In the genomic region with DNA sequence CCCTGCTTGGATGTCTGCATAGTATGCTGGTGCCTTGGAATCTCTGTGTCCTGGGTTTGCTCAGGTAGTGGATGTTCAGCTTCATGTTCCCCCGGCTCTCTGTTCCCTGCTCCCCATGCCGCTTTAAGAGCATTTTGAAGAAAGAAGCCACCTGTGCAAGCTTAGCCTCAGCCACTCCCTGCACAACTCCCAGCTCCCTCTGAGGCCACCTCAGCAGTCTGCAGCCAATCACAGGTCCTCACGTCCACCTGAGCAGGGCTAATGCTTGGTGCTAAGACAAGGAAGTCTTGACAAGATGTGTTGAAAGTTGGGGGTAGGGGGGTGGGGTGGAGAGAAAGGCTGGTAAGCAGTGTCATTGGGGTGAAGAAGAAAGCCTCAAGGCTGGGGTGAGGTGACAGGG, we compare ENCODE assay signal across 25 mouse cellular contexts. TPM values are rescaled to one million over a fixed set of nuclear protein-coding genes. Genes with fewer than 3 reads are reported as not detected.
DNase-seq lines count a peak whose midpoint lies in the region; ATAC-seq and TF ChIP-seq lines count a peak whose summit lies in the region.
"Had no signal": no experiment of that assay in that cellular context is flagged by ENCODE, and none has a peak within 500 bp of the region (broad histone marks: within the 10 kb centered on the region; RNA-seq: fewer than 3 reads in every experiment).

No protein-coding gene starts in this region.

- peak overlapping the region; percentile 84 for H3K27ac ChIP-seq in left cerebral cortex, adult 2 months
- H3K27ac ChIP-seq in midbrain, embryonic 16.5 days (ENCODE audit: low read length) = peak overlapping the region; percentile 54; the same call in 1 of the 2 replicates
- no peak overlapping the region for H3K27ac ChIP-seq in midbrain, embryonic 13.5 days
- H3K27ac ChIP-seq: embryonic facial prominence, embryonic 12.5 days; embryonic facial prominence, embryonic 15.5 days; gastrocnemius, adult 2 months; heart, adult 2 months; heart, embryonic 10.5 days; heart, embryonic 13.5 days; hindbrain, embryonic 12.5 days; hindbrain, embryonic 15.5 days had no signal

- H3K4me1 ChIP-seq in midbrain, embryonic 16.5 days (ENCODE audit: control insufficient read depth, insufficient read depth, low read length) = peaks cover 41% of the 10 kb centered on the region
- H3K4me1 ChIP-seq in midbrain, embryonic 13.5 days (replicated peaks) = peaks cover 37% of the 10 kb centered on the region
- H3K4me1 ChIP-seq: heart, embryonic 13.5 days had no signal

- no peak for TF ChIP-seq CTCF in left cerebral cortex, adult 2 months (IDR thresholded peaks at IDR 0.05)

- peak; percentile 87 for DNase-seq in heart, adult 11 months
- no peak for DNase-seq in heart, postnatal 10 days
- DNase-seq in left cerebral cortex, adult 2 months (ENCODE audit: extremely low spot score in 1 of 2, low spot score in 2 of 2) = no peak
- no peak for DNase-seq in left cerebral cortex, adult 9 months (ENCODE audit: low spot score in 2 of 2)
- no peak for DNase-seq in spleen, postnatal 36 days (ENCODE audit: low spot score in 2 of 2)
- DNase-seq: adrenal gland, postnatal 10 days; adrenal gland, postnatal 36 days; cerebellum, adult 18-20 months; cerebellum, adult 9-10 months; cerebellum, postnatal 14 days; forebrain, postnatal 0 days; gastrocnemius, adult 2 months; gastrocnemius, postnatal 14 days; heart, adult 2 months had no signal

- ATAC-seq in midbrain, embryonic 16.5 days = no peak
- no peak for ATAC-seq in midbrain, embryonic 13.5 days
- 0 out of 2 replicates have a peak, but pooled peaks have one; percentile 1 for ATAC-seq in granulocyte monocyte progenitor cell, adult 5-6 weeks (replicated peaks; ENCODE audit: poor library complexity, severe bottlenecking)
- ATAC-seq: forebrain, embryonic 14.5 days; Patski had no signal

- H3K4me2 ChIP-seq in midbrain, embryonic 16.5 days (ENCODE audit: low read length) = no peak overlapping the region
- no peak overlapping the region for H3K4me2 ChIP-seq in midbrain, embryonic 13.5 days (replicated peaks)
- H3K4me2 ChIP-seq: embryonic facial prominence, embryonic 12.5 days; embryonic facial prominence, embryonic 15.5 days; heart, embryonic 13.5 days; hindbrain, embryonic 12.5 days; hindbrain, embryonic 15.5 days had no signal

- H3K4me3 ChIP-seq in left cerebral cortex, adult 2 months = no peak overlapping the region
- no peak overlapping the region for H3K4me3 ChIP-seq in midbrain, embryonic 16.5 days (ENCODE audit: low read depth, low read length)
- no peak overlapping the region for H3K4me3 ChIP-seq in midbrain, embryonic 13.5 days (replicated peaks)
- H3K4me3 ChIP-seq: embryonic facial prominence, embryonic 12.5 days; embryonic facial prominence, embryonic 15.5 days; gastrocnemius, adult 2 months; heart, adult 2 months; heart, embryonic 10.5 days; heart, embryonic 13.5 days; hindbrain, embryonic 12.5 days; hindbrain, embryonic 15.5 days had no signal

- intact Hi-C loops in heart, postnatal 10 days (cut with DNase I) = no loop called here
- intact Hi-C loops in left cerebral cortex, adult 2 months (cut with DNase I) = loop anchor here (5.0 kb wide), 1 partner anchor 65 kb away; no protein-coding TSS in a partner anchor

- H3K36me3 ChIP-seq in midbrain, embryonic 16.5 days (ENCODE audit: control insufficient read depth, insufficient read depth, low read length) = peaks cover 6% of the 10 kb centered on the region
- H3K36me3 ChIP-seq in midbrain, embryonic 13.5 days = peaks cover 10% of the 10 kb centered on the region
- H3K36me3 ChIP-seq: embryonic facial prominence, embryonic 12.5 days; embryonic facial prominence, embryonic 15.5 days; heart, embryonic 10.5 days; heart, embryonic 13.5 days; hindbrain, embryonic 12.5 days; hindbrain, embryonic 15.5 days had no signal

- no peaks in the 10 kb centered on the region for H3K27me3 ChIP-seq in midbrain, embryonic 16.5 days (ENCODE audit: control insufficient read depth, insufficient read depth, low read depth, low read length)
- no peaks in the 10 kb centered on the region for H3K27me3 ChIP-seq in midbrain, embryonic 13.5 days
- H3K27me3 ChIP-seq: hindbrain, embryonic 15.5 days had no signal

- H3K9ac ChIP-seq in midbrain, embryonic 16.5 days (ENCODE audit: low read depth, low read length) = no peak overlapping the region
- H3K9ac ChIP-seq in midbrain, embryonic 13.5 days (replicated peaks) = no peak overlapping the region
- H3K9ac ChIP-seq: embryonic facial prominence, embryonic 12.5 days; embryonic facial prominence, embryonic 15.5 days; forebrain, postnatal 0 days; heart, embryonic 13.5 days; hindbrain, embryonic 12.5 days; hindbrain, embryonic 15.5 days had no signal

- no peaks in the 10 kb centered on the region for H3K9me3 ChIP-seq in midbrain, embryonic 16.5 days (replicated peaks; ENCODE audit: control insufficient read depth, low read length, poor library complexity, severe bottlenecking)
- no peaks in the 10 kb centered on the region for H3K9me3 ChIP-seq in midbrain, embryonic 13.5 days
- H3K9me3 ChIP-seq: embryonic facial prominence, embryonic 12.5 days; embryonic facial prominence, embryonic 15.5 days; heart, embryonic 10.5 days; heart, embryonic 13.5 days; hindbrain, embryonic 12.5 days; hindbrain, embryonic 15.5 days had no signal

- WGBS in midbrain, embryonic 16.5 days = 89% methylated on average over 3 of the region's 3 CpGs
- WGBS in midbrain, embryonic 13.5 days = 84% methylated on average over 3 of the region's 3 CpGs

RNA-seq across cellular contexts. Expression of a gene that starts 8.1 kb away (rescaled TPM):
- 1 to 10 TPM; 6.1 to 6.5 TPM for total RNA-seq in heart, postnatal 10 days (2021)
- 100 to 1,000 TPM; 265 to 266 TPM for total RNA-seq in left cerebral cortex, adult 2 months (2021)
- 51.2 and 54.6 TPM in 2 replicates for polyA plus RNA-seq in midbrain, embryonic 16.5 days (2015; fragmentation: Nextera tagmentation; extraction: Ambion mirVana)
- polyA plus RNA-seq in midbrain, embryonic 13.5 days (2015; fragmentation: Nextera tagmentation; extraction: Ambion mirVana) = 26.2 and 35.4 TPM in 2 replicates
- 0.21 TPM in 1 of 2 replicates, not detected in the other for total RNA-seq in granulocyte monocyte progenitor cell, adult 5-6 weeks (2014; fragmentation: Nextera tagmentation)
- 0.13 TPM in 1 of 2 replicates, not detected in the other for total RNA-seq in granulocyte monocyte progenitor cell, adult 5-6 weeks (2017)

Comparison
In these comparisons a context has a peak if more than half of its experiments do, and no peak if none do; other contexts are left out.
1. RNA of a gene that starts 8.1 kb away (total RNA-seq): 265 to 266 TPM in left cerebral cortex, adult 2 months; 6.1 to 6.5 TPM in heart, postnatal 10 days and 0.13 to 0.21 TPM in granulocyte monocyte progenitor cell, adult 5-6 weeks; every median in the first group is over 10 times any median in the second.